Mouse (Mus musculus) spleen, postnatal 4 days (tissue): ENCODE results near the gene Fosl1.

Source experiments
- DNase-seq, 2 experiments: peaks; one replicate each; pipeline ENCODE4 v3.0.0; 2022; ENCODE audit warnings: low spot score in 2 of 2

The Fosl1 gene

DNA sequence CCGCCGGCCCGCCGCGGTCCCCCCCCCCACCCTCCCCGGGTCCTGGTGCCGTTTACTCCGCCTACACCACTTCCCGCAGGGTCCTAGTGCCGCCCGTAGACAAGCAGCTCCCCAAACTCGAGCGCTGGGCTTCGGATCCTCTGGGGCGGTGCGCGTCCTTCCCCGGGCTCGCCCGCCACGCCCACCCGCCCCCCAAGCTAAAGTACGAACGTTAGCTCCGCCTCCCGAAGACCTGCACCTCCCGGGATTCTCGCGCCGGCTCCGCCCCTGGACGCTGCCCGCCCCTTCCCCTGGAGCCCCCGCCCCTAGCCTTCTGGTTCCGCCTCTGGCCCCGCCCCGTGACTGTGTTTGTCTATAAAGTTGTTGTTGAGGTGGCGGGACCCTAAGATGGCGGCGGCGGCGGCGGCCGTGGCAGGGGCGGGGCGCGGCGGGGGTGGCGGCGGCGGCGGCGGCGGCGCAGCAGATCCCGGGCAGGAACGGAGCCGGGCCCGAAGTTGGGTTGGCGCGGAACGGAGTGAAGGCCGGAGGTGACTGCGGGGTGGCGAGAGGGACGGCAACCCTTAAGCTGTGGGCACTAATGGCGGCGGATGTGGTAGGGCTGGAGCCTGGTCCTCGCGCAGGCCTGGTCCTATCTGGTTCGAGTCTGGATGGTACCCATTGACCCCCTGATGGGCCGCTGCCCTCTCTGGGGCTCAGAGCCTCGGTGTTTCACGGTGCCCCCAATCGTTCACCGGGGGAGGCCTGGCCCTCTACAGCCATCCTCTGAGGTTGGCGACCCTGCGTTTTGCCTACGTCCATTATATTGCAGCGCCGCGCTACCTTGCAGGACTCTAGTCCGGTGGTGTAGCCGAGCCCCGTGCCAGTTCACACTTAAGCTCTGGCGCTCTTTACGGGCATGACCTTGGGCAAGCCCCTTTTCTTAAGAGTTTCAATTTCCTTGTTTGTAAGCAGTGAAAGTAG is 22.3 kb upstream of the Fosl1 start, which contains the start of the genes Drap1 and AI837181:
TSS of gene Drap1 (minus strand) at position 198 of the 960 bp plus-strand sequence.
TSS of gene AI837181 (plus strand) at position 363 of the 960 bp plus-strand sequence.
- peak; percentile 97 to 98 for DNase-seq

DNA sequence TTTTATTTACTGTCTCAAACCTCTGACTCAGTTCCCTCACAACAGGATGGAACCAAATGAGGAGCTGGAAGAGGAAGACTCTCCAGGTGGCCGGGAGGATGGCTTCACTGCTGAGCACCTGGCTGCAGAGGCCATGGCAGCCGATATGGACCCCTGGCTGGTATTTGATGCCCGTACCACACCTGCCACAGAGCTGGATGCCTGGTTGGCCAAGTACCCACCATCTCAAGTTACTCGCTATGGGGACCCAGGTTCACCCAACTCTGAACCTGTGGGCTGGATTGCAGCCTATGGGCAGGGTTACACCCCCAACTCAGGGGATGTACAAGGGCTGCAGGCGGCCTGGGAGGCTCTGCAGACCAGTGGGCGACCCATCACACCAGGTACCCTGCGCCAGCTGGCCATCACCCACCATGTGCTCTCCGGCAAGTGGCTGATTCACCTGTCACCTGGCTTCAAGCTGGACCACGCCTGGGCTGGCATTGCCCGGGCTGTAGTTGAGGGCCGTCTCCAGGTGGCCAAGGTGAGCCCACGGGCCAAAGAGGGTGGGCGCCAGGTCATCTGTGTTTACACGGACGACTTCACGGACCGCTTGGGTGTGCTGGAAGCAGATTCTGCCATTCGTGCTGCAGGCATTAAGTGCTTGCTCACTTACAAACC is 21.3 kb upstream of the Fosl1 start:
- DNase-seq, result no peak

- DNase-seq, result no peak
Measured at GRCm38 (mm10) chr19:5426640-5427290, 20.6 kb upstream of the Fosl1 start.

GRCm38 (mm10) chr19:5428083-5428482 is 19.3 kb upstream of the Fosl1 start:
- DNase-seq, result no peak

DNA sequence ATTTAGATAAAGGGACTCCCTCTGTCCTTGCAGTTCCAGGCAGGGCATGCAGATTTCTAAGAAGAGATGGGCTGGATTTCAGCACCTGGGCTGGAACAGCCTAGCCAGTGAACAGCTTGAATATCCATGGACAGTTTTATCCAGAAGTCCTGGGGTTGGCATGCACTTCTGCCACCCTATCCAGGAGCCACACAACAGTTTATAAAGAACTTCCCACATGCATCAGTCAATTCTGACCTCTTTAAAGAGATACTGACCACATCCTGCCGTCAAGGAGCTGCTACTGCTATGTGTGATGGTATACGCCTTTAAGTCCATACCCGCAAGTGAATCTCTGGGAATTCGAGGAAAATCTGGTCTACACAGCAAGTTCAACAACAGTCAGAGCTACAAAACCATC is 18.1 kb upstream of the Fosl1 start:
- DNase-seq, result no peak

DNA sequence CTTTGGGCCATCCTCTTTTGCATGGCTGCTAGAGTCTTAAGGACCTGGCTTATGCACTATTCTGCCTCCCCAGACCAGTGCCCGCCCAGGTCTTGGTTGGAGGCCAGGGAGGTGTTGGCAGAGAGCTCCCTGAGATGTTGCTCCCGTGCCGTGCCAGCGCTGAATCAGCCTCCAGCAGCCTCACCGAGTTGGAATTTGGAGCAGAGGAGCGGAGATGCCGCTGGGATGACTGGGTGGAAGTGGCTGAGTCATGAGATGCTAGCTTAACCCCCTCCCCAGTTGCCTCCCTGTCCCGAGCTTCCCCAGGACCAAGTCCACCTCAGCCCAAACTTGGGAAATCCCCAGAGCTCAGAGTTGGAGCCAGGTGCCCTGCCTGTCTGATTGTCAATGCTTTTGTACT is 17.5 kb upstream of the Fosl1 start:
- DNase-seq, result no peak

- no peak for DNase-seq
Measured at GRCm38 (mm10) chr19:5430408-5430807, 16.9 kb upstream of the Fosl1 start.

DNA sequence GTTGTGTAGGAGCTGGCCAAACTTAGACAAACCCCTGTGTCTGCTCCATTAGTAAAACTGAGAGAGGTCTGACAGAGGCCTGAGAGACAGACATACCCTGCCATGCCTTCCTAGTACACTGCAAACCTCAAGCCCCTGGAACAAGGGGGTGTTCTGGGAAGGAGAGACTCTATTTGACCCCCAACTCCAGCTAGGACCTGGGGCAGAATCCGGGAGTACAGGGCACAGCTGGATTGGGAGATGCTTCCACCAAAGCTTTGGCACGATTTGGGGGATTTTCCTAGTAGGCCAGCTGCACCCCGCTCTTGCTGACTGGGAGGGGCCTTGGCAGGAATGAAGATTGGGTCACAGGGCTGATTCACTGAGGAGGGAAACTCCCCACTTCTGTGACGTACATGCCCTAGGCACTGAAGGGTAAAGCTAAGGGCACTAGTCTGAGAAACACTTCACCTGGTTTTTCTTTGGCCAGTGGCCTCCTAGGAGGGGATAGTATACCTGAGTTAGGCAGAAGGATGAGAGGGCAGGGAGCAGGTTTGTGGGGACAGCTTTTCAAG is 15.4 kb upstream of the Fosl1 start:
- DNase-seq, result no peak

DNA sequence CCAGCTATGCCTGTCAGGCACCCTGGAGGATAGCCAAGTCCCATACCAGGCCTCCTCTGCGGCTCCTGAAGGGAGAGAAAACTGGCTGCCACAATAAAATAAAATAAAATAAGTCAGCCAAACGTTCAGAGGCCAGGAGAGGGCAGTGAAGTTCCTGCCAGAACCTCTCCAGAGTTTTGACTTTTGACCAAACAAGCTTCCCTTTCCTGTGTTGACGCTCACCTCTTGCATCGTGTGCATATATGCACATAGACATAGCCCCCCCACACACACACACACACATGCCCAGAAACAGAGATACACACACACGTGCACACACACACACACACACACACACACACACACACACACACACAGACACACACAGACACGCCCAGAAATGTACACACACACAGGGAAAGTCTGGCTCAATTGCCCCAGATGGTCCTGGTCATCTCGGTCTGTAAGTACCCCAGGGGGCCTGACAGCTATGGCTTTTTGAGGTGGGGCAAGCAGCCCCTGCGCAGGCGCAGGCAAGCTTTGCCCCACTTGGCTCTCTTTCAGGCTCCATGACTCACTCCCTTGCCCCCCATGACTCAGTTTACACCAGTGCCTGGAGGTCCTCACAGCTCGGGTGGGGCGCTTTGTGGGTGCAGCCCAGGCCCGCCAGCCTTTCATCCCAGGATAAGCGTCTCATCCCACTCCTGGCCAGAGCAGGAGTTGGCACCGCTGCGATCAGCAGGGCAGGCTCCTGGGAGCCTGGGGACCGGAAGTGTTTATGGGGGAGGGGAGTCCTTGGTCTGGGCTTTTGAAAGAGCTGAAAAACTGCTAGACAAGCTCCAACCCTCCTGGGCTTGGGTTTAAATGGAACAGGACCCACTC is 14.1 kb upstream of the Fosl1 start:
- peak in 1 of 2 experiments; percentile 70 for DNase-seq

GRCm38 (mm10) chr19:5433951-5434350 is 13.4 kb upstream of the Fosl1 start:
- no peak for DNase-seq

GRCm38 (mm10) chr19:5444371-5444908 is 2.9 kb upstream of the Fosl1 start:
- DNase-seq, result no peak

GRCm38 (mm10) chr19:5444954-5445353 is 2.4 kb upstream of the Fosl1 start:
- no peak for DNase-seq

- DNase-seq, result no peak
Measured at GRCm38 (mm10) chr19:5445747-5446146, 1.6 kb upstream of the Fosl1 start.

DNA sequence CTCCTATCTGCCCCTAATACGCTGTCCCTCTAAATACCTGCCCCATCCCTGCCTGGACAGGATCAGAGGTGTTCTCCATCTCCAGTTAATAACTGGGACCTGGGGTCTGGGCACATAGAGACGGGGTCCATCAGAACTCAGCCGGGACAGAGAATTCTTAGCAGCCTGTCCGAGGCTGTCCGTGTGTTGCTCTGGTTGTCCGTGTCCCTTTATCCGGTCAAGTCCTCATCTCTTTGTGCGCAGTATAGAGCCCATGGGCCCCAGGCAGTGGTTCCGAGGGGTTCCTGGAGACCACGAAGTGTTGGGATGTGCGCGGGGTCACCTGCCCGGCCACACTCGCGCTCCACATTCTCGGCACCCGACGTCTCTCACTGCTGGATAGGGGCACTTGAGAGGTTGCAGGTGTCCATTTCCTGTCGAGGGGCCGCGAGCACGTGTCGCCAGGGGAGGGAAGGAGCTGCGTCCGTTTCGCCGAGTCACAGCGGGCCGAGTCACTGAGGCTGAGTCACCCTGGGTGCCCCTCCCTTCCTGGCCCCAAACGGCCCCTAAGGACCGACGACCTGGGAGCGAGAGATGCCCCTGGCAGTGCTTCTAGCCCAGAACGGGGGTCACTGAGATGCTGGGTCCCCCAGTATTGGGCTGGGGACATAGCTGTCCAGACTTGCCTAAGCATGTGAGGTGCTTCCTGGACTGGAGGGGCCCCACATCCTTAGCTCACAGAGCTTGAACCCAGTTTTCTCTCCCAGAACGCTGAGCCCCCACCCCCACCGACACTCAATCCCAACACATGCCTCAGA is 1.2 kb downstream of the Fosl1 start:
- DNase-seq, result peak in 1 of 2 experiments; percentile 36

- DNase-seq, result no peak
Measured at GRCm38 (mm10) chr19:5449673-5450072, 2.3 kb downstream of the Fosl1 start.

GRCm38 (mm10) chr19:5451766-5452165 is 4.4 kb downstream of the Fosl1 start:
- no peak for DNase-seq

DNA sequence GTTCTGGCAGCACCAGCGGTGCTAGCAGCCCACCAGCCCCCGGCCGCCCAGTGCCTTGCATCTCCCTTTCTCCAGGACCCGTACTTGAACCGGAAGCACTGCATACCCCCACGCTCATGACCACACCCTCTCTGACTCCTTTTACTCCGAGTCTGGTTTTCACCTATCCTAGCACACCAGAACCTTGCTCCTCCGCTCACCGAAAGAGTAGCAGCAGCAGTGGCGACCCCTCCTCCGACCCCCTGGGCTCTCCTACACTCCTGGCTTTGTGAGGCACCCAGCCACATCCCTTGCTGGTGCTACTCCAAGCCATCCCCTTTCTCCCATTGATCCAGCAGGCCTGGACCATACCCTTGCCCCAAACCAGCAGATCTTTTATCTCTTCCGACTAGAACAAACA is 7.7 kb downstream of the Fosl1 start:
- no peak for DNase-seq

- DNase-seq, result peak in 1 of 2 experiments; percentile 59
Measured at GRCm38 (mm10) chr19:5455568-5455967, 8.2 kb downstream of the Fosl1 start.

GRCm38 (mm10) chr19:5456241-5456921 is 9.0 kb downstream of the Fosl1 start:
- peak in 1 of 2 experiments; percentile 59 for DNase-seq
